Mouse (Mus musculus): Measurements from ENCODE around the gene Chmp6.

DNA sequence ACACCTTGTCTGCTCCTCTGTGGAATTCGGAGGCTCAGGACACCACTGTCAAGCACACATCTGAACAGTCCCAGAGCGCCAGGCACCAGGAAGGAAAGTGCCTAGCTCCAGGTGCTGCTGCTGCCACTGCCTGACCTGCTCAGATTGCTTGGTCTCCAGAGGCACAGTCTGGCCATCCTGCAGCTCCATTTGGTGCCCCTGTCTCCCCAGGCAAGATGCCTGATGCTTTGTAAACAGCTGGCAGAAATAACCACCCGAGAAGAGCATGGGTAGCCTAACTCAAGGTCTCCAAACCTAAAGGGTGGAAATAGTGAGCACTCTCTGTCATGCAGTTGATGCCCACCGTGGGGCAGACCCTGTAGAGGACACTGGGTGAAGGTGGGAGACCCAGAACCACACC lies 1.1 kb downstream of the Chmp6 start:
- TF ChIP-seq MXI1 (IDR thresholded peaks at IDR 0.05; ENCODE audit: low read depth, low read length), result 0 out of 2 replicates have a peak, but pooled peaks have one; percentile 0
- no peak for TF ChIP-seq KAT2A (IDR thresholded peaks at IDR 0.05; ENCODE audit: insufficient replicate concordance, low read length)
- no peak for TF ChIP-seq POLR2A (IDR thresholded peaks at IDR 0.05; ENCODE audit: low read depth, low read length)
- TF ChIP-seq MAZ (IDR thresholded peaks at IDR 0.05; ENCODE audit: low read depth, low read length), result no peak
- no peak for TF ChIP-seq PAX5 (IDR thresholded peaks at IDR 0.05; ENCODE audit: low read length)
- TF ChIP-seq SIN3A (IDR thresholded peaks at IDR 0.05; ENCODE audit: low read length), result no peak
